Mouse (Mus musculus) T-helper 1 cell (primary cell): ENCODE measurements around the gene Vmn1r171.
"Not testable (repeated sequence)": the region's sequence is repeated elsewhere in the genome, so short reads cannot be mapped to it uniquely, and the experiment has no call there.

Experiments
- in situ Hi-C: fragments of 300-600 bp; cut with MboI, MseI; formaldehyde crosslinking; loops from one replicate; pipeline ENCODE4 v1.15.1; 2025; ENCODE audit warnings: high pct_unique_total_duplicates

Vmn1r171 gene

DNA sequence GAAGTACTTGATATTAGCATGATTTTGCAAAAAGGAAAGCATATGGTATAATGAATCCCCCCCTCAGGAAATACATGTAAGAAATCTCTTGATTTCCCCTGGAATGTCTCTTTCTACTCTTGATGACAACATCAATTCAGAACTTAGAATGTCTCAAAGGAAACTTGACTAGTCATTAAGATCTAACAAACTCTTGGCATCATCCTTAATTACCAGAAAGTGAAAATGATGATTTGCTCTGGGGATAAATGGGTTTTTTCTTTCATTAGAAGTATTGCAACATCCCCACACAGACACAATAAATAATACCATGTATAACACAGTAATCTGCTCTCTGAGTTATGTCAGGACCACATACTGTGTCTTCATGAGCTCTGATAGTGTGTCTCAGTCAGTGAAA lies at the start of gene Vmn1r171:
TSS of gene Vmn1r171 (plus strand) at position 301 of the 400 bp plus-strand sequence.
- in situ Hi-C loops: no loop called here

DNA sequence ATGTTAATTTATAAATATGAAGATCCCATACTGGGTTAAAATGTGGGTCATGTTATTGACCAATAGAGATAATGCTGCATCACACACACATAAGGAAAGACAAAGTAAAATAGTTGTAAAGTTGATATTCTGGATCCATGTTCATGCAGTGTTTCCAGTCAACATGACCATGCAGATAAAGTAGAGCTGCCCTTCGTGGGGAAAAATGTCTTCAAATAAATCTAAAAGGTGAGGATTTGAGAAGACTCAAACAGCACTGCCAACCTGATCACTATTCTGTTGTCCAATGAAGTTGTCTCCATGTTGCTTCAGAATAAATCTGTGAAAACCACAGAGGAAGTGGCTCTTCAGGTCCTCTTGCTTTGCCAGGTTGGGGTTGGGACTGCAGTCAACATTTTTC lies 24.6 kb upstream of the Vmn1r171 start, which contains the start of gene Vmn1r170:
TSS of gene Vmn1r170 (plus strand) at position 301 of the 400 bp plus-strand sequence.
- in situ Hi-C loops: not testable (repeated sequence)

DNA sequence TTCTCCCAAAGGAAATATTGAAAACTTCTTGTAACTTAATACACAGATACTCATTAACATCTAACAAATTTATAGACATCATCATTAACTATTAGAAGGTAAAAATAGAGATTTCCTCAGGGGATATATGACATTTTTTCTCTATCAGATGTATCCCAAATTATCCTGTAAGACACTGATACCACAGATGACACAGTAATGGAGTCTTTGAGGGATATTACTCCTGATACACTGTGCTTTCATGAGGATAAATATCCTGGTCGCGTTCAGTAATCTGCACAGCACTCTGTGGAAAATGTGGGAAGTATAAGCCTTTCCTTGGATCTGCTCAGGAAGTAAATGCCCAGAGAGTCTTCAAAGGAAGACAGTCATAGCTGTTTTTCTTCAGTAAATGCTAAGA lies 27.5 kb downstream of the Vmn1r171 start, which contains the start of gene Vmn1r172:
TSS of gene Vmn1r172 (plus strand) at position 301 of the 400 bp plus-strand sequence.
- in situ Hi-C loops: no loop called here
